Mouse (Mus musculus) heart, postnatal 0 days (tissue): ENCODE data around the gene Flt3. TPM values are rescaled to one million over a fixed set of nuclear protein-coding genes. Genes with fewer than 3 reads are reported as not detected.

Experiments used
- ATAC-seq: fragments of 200-750 bp; cut with Nextera tagmentation; 2 replicates; pipeline ENCODE4 v1.8.0; 2017; ENCODE audit warnings: low read depth, moderate number of reproducible peaks, moderate library complexity; ENCODE audit not compliant: insufficient read depth
- DNase-seq: peaks from one replicate; pipeline ENCODE4 v3.0.0-alpha.2; 2016; ENCODE audit warnings: low spot score
- H3K27ac ChIP-seq: fragments of 300-500 bp; sonication (generic); 2 replicates; pipeline ENCODE4 v1.5.1; 2014; ENCODE audit warnings: low read depth, mild to moderate bottlenecking
- H3K27me3 ChIP-seq: fragments of 300-500 bp; sonication (generic); 2 replicates; pipeline ENCODE4 v1.6.1; 2014; ENCODE audit warnings: low read length, mixed read lengths; ENCODE audit not compliant: control insufficient read depth, insufficient read depth
- H3K36me3 ChIP-seq: fragments of 300-500 bp; sonication (generic); replicated peaks from 2 replicates; pipeline ENCODE4 v1.6.1; 2014; ENCODE audit warnings: low read length, mixed read lengths; ENCODE audit not compliant: control insufficient read depth, insufficient read depth
- H3K4me1 ChIP-seq: fragments of 300-500 bp; sonication (generic); 2 replicates; pipeline ENCODE4 v1.6.1; 2014; ENCODE audit warnings: antibody characterized with exemption; ENCODE audit not compliant: control insufficient read depth, insufficient read depth
- H3K4me2 ChIP-seq: fragments of 300-500 bp; sonication (generic); 2 replicates; pipeline ENCODE4 v1.6.1; 2014; ENCODE audit warnings: low read depth, mild to moderate bottlenecking, low read length, moderate library complexity
- H3K4me3 ChIP-seq: fragments of 300-500 bp; sonication (generic); 2 replicates; pipeline ENCODE4 v1.5.1; 2014; ENCODE audit warnings: low read depth, low read length
- H3K9ac ChIP-seq: fragments of 300-500 bp; sonication (generic); replicated peaks from 2 replicates; pipeline ENCODE4 v1.6.1; 2014; ENCODE audit warnings: low read depth, low read length, mixed read lengths
- H3K9me3 ChIP-seq: fragments of 300-500 bp; sonication (generic); replicated peaks from 2 replicates; pipeline ENCODE4 v1.6.1; 2016; ENCODE audit warnings: low read length; ENCODE audit not compliant: control insufficient read depth
- CTCF ChIP-seq: IDR thresholded peaks from 2 replicates; pipeline ENCODE4 v1.5.1; 2016; ENCODE audit warnings: antibody characterized with exemption, control low read depth, low read depth
- EP300 ChIP-seq: IDR thresholded peaks from 2 replicates; pipeline ENCODE4 v1.6.1; 2016; ENCODE audit warnings: antibody characterized with exemption, low read depth
- WGBS: fragments of 180-500 bp; shearing (Covaris S2); extraction: QIAGEN DNeasy Blood & Tissue Kit; methylation state at CpG from one replicate; pipeline ENCODE4 v1.1.7; 2014; 5-methylcytosine and 5-hydroxymethylcytosine counted together
- polyA plus RNA-seq: library from polyadenylated mRNA; unstranded; fragments of >200 nt; fragmentation: Nextera tagmentation; extraction: Ambion mirVana; gene quantifications from 2 replicates; pipeline ENCODE4 v1.2.1, GENCODE M21; 2015
- total RNA-seq: library from RNA; depleted of rRNA; stranded (reverse); fragments of >200 nt; gene quantifications from 2 replicates; pipeline ENCODE4 v1.2.3, GENCODE M21; 2014; ENCODE audit warnings: low replicate concordance

Flt3 gene
- total and polyA plus RNA-seq, 2 experiments from 2014 or later: 0.05 TPM; not detected in 1

DNA sequence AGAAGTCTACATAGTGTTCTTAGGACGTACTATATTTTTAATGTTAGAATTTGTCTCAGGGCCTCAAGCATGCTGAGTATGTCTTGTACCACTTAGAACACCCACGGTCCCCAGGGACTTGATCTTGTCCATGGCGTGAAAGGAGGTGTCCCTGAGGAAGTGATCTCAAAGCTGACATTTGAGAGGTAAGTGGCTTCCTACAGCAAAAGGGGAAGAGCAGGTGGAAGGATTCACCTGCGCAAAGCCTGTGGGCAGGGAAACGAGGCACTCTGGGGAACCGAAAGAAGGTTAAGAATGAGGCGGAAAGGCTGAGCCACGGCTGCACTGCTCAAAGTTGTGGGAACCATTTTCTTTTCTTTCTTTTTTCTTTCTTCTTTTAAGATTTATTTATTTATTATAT, 48.4 kb downstream of the Flt3 start:
- DNase-seq (no peak), ATAC-seq (no peak)
- no peak overlapping the region for H3K4me2 ChIP-seq
- H3K4me1 ChIP-seq: no peaks in the 10 kb centered on the region
- H3K4me3 ChIP-seq: no peak overlapping the region
- H3K9ac ChIP-seq: no peak overlapping the region
- 82% methylated on average over 8 of the region's 8 CpGs for WGBS
- H3K27me3 ChIP-seq: no peaks in the 10 kb centered on the region
- no peak for TF ChIP-seq CTCF
- TF ChIP-seq EP300: no peak
- no peaks in the 10 kb centered on the region for H3K9me3 ChIP-seq
- no peaks in the 10 kb centered on the region for H3K36me3 ChIP-seq
- H3K27ac ChIP-seq: no peak overlapping the region

- no peak overlapping the region for H3K9ac ChIP-seq
- H3K27ac ChIP-seq: no peak overlapping the region
- H3K27me3 ChIP-seq: no peaks in the 10 kb centered on the region
- H3K4me2 ChIP-seq: no peak overlapping the region
- DNase-seq: no peak
- TF ChIP-seq CTCF (no peak), EP300 (no peak)
- H3K36me3 ChIP-seq: no peaks in the 10 kb centered on the region
- no peak overlapping the region for H3K4me3 ChIP-seq
- no peaks in the 10 kb centered on the region for H3K4me1 ChIP-seq
- H3K9me3 ChIP-seq: no peaks in the 10 kb centered on the region
- no peak for ATAC-seq
- WGBS: 61% methylated on average over 1 of the region's 1 CpGs
These were observed 54.3 kb downstream of the Flt3 start for GRCm38 (mm10) chr5:147345981-147346380.

DNA sequence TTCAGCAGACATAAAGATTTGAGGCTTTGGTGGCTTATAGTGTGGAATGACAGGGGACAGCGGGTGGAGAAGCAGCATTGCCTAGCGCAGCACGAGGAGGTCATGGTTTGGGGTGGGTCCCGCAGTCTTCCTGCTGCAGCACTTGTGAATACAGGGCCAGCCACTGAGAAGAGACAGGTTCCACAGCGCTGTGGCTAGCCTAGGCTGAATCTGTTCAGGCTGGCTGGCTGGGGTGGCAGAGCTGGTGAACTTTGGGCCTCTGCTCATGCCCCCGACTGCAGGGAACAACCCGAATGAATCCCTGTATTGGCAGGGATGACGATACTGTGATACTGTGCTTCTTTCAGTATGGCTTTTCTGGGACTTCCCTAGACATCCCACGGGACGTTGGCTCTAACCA, 56.4 kb downstream of the Flt3 start:
- TF ChIP-seq EP300: no peak
- TF ChIP-seq CTCF: no peak
- H3K27ac ChIP-seq: no peak overlapping the region
- H3K4me2 ChIP-seq: no peak overlapping the region
- H3K4me3 ChIP-seq: no peak overlapping the region
- H3K9me3 ChIP-seq: no peaks in the 10 kb centered on the region
- WGBS: 85% methylated on average over 10 of the region's 10 CpGs
- DNase-seq (no peak), ATAC-seq (no peak)
- no peaks in the 10 kb centered on the region for H3K27me3 ChIP-seq
- H3K9ac ChIP-seq: no peak overlapping the region
- no peaks in the 10 kb centered on the region for H3K36me3 ChIP-seq
- H3K4me1 ChIP-seq: no peaks in the 10 kb centered on the region

DNA sequence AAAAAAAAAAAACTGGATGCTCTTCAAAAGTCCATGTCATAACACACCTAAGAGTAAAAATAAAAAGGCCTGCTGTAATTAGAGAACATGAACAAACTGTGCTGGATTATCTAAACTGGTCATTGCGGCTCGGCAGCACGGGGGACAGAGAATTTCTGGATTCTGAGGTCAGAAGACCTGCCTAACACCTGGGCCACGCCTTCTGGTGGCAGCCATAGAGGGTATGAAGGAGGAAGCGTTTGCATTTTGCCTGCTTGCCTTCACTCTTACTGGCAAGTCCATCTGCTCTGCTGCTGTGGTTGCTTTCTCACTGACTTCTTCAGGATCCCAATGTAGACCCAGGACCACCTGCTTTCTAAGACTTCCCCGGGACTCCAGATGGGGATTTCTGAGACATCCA, 57.4 kb downstream of the Flt3 start:
- H3K4me2 ChIP-seq: no peak overlapping the region
- WGBS: 86% methylated on average over 6 of the region's 6 CpGs
- H3K27ac ChIP-seq: no peak overlapping the region
- no peak for TF ChIP-seq EP300
- TF ChIP-seq CTCF: no peak
- H3K9me3 ChIP-seq: no peaks in the 10 kb centered on the region
- H3K9ac ChIP-seq: no peak overlapping the region
- ATAC-seq: no peak
- no peaks in the 10 kb centered on the region for H3K27me3 ChIP-seq
- no peaks in the 10 kb centered on the region for H3K4me1 ChIP-seq
- no peak for DNase-seq
- no peaks in the 10 kb centered on the region for H3K36me3 ChIP-seq
- H3K4me3 ChIP-seq: no peak overlapping the region

- Histone ChIP-seq H3K27ac (peak overlapping the region; percentile 8; the same call in 1 of the 2 replicates), H3K27me3 (no peaks in the 10 kb centered on the region), H3K9me3 (no peaks in the 10 kb centered on the region), H3K4me1 (no peaks in the 10 kb centered on the region), H3K4me3 (no peak overlapping the region), H3K36me3 (no peaks in the 10 kb centered on the region), H3K9ac (no peak overlapping the region), H3K4me2 (no peak overlapping the region)
- TF ChIP-seq EP300: no peak
- no peak for TF ChIP-seq CTCF
- no peak for DNase-seq
- WGBS: 60% methylated on average over 13 of the region's 13 CpGs
- no peak for ATAC-seq
These were observed 59.4 kb downstream of the Flt3 start for GRCm38 (mm10) chr5:147340741-147341414.

DNA sequence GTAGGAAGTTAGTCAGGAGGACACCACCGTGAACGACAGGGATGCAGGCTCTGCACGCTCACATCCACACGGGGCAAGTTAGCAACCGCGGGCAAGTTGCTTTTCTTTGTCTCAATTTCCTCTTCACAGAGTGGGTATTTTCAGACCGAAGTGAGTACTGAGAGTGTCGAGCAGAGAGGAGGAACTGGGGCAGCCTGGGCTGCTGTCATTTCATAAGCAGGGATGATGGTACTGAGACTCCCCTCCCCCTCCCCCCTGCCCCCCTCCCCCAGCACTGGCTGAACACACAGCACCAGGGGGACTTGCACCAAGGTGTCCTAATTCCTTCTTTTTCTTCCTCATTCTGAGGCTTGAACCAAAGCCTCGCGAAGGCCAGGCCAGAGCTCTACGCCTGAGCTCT, 60.7 kb downstream of the Flt3 start:
- WGBS: 72% methylated on average over 11 of the region's 11 CpGs
- H3K9me3 ChIP-seq: no peaks in the 10 kb centered on the region
- no peaks in the 10 kb centered on the region for H3K36me3 ChIP-seq
- no peak overlapping the region for H3K4me2 ChIP-seq
- no peaks in the 10 kb centered on the region for H3K4me1 ChIP-seq
- no peak overlapping the region; the same call in 1 of the 2 replicates for H3K27ac ChIP-seq
- H3K4me3 ChIP-seq: no peak overlapping the region
- H3K9ac ChIP-seq: no peak overlapping the region
- ATAC-seq (no peak), DNase-seq (no peak)
- H3K27me3 ChIP-seq: no peaks in the 10 kb centered on the region
- TF ChIP-seq EP300 (no peak), CTCF (no peak)
